Mouse (Mus musculus): ENCODE measurements around the gene Clec2l.

- TF ChIP-seq CTCF (IDR thresholded peaks at IDR 0.05; ENCODE audit: low read depth, low read length) (no peak), POLR2A (IDR thresholded peaks at IDR 0.05; ENCODE audit: extremely low read depth, insufficient read depth, low read length) (no peak)
Observed at GRCm38 (mm10) chr6:38676217-38676616, 13.3 kb downstream of the Clec2l start.

All from liver, adult 2 months (tissue).